Mouse (Mus musculus) activated CD4-positive, CD25-positive, alpha-beta regulatory T cell (primary cell): ENCODE results near the gene Zfp420. TPM values are rescaled to one million over a fixed set of nuclear protein-coding genes. Genes with fewer than 3 reads are reported as not detected.

Source experiments
- polyA plus RNA-seq, 2 experiments: library from polyadenylated mRNA; unstranded; fragments of 100-300 nt; shearing (Covaris generic); gene quantifications; one replicate each; pipeline ENCODE4 v1.2.1; 2017

Gene Zfp420
- 1 to 10 TPM; 5.2 to 5.4 TPM for polyA plus RNA-seq

DNA sequence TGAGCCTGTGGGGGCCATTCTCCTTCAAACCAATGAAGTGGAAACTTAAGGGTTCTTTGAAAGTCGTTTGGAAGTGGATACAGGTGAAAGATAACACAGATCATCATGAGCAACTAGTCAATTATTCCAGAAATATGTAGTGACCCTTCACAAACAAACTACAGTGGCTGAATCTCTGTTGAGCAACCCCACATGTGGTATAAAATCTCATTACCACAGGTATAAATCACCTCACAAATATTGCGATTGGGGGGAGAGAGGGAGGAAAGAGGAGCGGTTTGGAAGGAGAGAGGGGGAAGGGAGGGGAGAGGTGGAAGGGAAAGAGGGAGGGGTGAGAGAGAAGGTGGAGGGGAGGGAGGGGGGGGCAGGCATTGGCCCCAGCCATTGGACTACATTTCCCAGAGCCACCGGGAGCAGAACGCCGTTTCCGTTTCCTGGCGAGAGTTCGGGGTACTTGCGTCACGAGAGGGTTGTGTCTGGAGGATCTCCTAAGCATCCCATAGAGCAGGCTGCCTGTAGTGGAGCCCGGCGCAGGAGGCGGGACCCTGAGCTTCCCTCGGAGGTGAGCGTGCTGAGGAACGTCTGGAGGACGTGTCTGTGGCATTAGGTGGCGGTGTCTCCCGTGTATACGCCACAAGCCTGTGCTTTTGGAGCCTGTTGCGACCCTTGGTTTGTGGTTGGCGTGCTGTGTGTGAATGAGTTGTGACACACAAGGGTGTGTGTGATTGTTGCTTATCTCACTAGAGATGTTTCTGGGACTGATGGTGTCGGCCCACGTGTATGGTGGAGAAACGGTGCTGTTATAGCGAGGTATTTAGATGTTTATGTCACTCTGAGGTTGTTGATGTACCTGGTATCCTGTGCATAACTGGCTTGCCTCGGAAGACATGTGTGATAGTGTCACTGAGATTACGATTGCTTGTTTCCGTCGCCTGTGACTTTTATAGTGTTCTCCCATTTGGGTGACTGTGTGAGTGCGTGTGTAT is at the start of gene Zfp420:
Gene Zfp420 (plus strand): TSS at position 448 of the 986 bp plus-strand sequence.

DNA sequence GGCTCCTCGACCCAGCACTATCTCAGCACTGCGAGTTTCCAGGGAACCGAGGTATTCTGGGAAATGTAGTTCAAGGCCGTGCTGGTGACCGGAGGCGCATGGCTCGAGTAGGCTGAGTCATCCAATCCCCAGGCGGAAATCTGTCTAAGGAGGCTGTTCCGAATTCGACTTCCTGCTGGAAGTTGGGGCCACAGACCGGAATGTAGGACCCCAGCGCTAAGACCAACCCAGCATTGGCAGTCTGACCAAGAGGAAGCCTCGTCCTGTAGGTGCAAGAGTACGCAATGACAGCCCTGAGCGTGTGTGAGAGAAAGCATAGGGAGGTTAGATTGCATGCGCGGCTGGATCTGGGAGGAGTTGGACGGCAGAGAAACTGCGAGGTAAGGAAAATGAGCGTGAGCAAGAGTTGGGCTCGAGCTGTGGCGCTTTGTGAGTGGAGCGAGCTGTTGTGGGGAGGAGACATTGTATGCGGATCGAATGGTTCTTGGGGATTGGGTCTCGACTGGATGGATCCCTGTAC is 43.8 kb upstream of the Zfp420 start, which contains the start of gene Zfp790:
Gene Zfp790 (plus strand): TSS at position 205 of the 520 bp plus-strand sequence.

DNA sequence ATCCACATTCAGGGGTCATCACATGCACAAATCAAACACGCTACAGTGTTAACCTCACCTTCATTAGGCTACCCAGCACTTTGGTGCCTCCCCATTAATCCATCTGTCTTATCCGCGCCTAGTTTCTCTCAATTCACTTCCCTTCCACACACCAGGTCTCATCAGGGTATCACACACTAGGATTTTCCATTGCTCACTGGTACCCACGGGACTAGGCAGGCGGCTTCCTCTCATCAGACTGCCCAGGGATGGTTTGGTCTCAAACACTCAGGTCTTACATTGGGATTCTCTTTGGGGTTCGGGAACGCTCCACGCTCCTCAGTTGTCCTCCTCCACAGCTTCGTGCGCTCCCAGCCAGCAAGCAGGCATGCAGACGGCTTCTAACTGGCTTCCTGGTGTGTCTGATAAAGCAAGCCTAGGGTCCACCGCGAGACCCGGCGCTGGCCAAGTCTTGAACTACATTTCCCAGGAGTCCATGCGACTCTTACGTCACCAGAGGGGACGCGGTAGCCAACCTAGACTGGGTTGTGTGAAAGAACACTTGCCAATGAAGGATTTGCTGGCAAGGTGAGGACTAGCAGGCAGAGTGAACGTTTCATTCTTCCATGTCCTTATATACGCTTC is 6.4 kb upstream of the Zfp420 start, which contains the start of gene Zfp940:
Gene Zfp940 (minus strand): TSS at position 451 of the 624 bp plus-strand sequence.

DNA sequence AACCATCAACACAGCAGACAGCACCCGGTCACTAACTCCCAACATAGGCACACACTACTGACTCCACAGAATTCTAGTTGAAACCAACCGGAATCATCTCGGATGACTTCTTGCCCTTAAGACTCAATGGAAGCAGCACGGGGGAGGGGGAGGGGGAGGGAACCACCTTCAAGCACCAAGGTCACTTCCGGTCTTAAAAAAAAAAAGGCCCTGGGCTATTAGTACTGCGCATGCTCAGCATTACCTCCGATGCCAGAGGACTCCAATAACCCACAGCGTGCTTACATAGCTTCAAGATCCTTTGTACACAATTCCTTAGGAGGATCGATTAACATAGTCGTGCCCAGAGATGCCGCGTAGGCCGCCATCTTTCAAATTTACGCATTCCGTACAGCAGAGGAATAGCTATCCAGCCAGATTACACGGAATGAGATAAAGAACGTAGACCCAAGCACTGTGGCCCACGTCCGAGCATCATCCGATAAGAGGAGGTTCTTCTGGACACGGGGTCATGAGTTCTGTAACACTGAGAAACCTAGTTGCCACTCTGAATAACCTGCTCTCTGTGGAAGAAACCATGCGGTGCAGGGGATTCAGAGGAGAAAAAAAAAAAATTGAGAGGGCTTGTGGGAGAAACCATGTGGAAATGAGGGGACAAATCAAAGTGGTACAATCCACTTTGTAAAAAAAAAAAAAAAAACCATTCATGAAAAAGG is 46.3 kb downstream of the Zfp420 start, which contains the start of gene Zfp27:
Gene Zfp27 (minus strand): TSS at position 607 of the 716 bp plus-strand sequence.

DNA sequence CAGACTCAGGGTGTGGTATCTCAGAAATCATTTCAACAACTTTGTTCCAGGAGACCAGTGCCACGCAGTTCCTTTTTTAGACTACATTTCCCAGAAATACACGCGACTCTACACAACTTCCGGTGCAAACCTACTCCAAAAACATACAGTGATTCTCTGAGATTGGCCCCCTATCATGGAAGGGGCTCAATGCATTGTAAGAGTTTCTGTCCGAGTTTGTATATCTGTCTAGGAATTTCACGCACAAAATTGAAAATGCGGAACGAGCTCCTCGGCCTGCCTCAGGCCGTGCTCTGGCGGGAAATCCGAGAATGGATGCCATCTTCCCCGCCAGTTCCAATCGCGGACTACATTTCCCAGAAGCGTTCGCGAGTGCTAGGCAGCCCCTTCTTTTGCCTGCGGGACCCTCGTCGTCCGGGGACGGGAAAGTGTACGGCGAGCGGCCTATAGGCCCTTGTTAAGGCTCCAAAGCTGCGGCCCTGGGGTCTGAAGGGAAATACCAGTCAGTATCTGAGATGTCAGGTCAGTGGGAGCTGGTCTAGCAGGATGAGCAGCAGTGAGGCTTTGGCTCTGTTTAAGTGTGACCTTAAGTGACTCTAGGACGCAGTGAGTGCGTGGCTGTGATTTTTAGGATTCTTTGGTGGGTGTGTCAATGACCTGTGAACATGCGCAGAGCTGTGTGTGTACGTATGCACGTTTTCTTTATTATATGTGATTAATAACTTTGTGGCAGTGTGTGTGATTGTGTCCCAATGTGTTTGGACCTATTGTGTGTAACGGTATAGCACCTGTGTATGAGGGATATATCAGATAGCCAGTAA is 48.6 kb downstream of the Zfp420 start, which contains the start of gene Zfp383:
Gene Zfp383 (plus strand): TSS at position 94 of the 821 bp plus-strand sequence.

Other genes with a start within 250 kb of the Zfp420 start
- under 1 TPM in 1 of 2 experiments, not detected in 1; 0.82 TPM for gene Catsperg2, start 132.9 kb upstream of the Zfp420 start, polyA plus RNA-seq
- 10 to 100 TPM; 14.7 to 18.3 TPM for gene Zfp84, start 91.4 kb upstream of the Zfp420 start, polyA plus RNA-seq
- gene Zfp30, start 76.0 kb upstream of the Zfp420 start, polyA plus RNA-seq: 1 to 10 TPM in 1 of 2 experiments, under 1 TPM in 1; 0.47 to 1.1 TPM
- 10 to 100 TPM; 16.6 to 17.6 TPM for gene Zfp790, start 43.9 kb upstream of the Zfp420 start, polyA plus RNA-seq
- gene Zfp940, start 6.3 kb upstream of the Zfp420 start, polyA plus RNA-seq: 1 to 10 TPM; 4.4 to 7.5 TPM
- 1 to 10 TPM; 3.2 to 4.5 TPM for gene Zfp27, start 46.6 kb downstream of the Zfp420 start, polyA plus RNA-seq
- gene Zfp383, start 48.2 kb downstream of the Zfp420 start, polyA plus RNA-seq: 1 to 10 TPM in 1 of 2 experiments, under 1 TPM in 1; 0.84 to 1.0 TPM
- 10 to 100 TPM in 1 of 2 experiments, 1 to 10 TPM in 1; 3.8 to 12.7 TPM for gene Zfp74, start 94.1 kb downstream of the Zfp420 start, polyA plus RNA-seq
- 1 to 10 TPM; 6.8 to 9.1 TPM for gene Zfp568, start 124.0 kb downstream of the Zfp420 start, polyA plus RNA-seq
- gene Zfp14, start 191.4 kb downstream of the Zfp420 start, polyA plus RNA-seq: 1 to 10 TPM; 1.6 to 5.0 TPM
- 1 to 10 TPM; 4.3 to 8.9 TPM for gene Zfp82, start 212.9 kb downstream of the Zfp420 start, polyA plus RNA-seq
- gene Gm26920, start 230.4 kb downstream of the Zfp420 start, polyA plus RNA-seq: 1 to 10 TPM in 1 of 2 experiments, not detected in 1; 4.2 TPM
- gene Zfp566, start 230.5 kb downstream of the Zfp420 start, polyA plus RNA-seq: 10 to 100 TPM in 1 of 2 experiments, 1 to 10 TPM in 1; 7.9 to 11.2 TPM
- 10 to 100 TPM; 62.3 to 66.4 TPM for gene Zfp260, start 234.8 kb downstream of the Zfp420 start, polyA plus RNA-seq